Mouse (Mus musculus) lung, embryonic 16.5 days (tissue): Measurements from ENCODE around the gene Map7d1. TPM values are rescaled to one million over a fixed set of nuclear protein-coding genes. Genes with fewer than 3 reads are reported as not detected.
"Not testable (repeated sequence)": the region's sequence is repeated elsewhere in the genome, so short reads cannot be mapped to it uniquely, and the experiment has no call there.

Source experiments
- ATAC-seq: fragments of 200-750 bp; cut with Nextera tagmentation; 2 replicates; pipeline ENCODE4 v1.8.0; 2017; ENCODE audit warnings: low read depth, mild to moderate bottlenecking, moderate library complexity
- H3K27ac ChIP-seq: fragments of 300-500 bp; sonication (generic); 2 replicates; pipeline ENCODE4 v1.5.1; 2014; ENCODE audit warnings: mild to moderate bottlenecking, control low read depth, low read length
- H3K27me3 ChIP-seq: fragments of 300-500 bp; sonication (generic); 2 replicates; pipeline ENCODE4 v1.6.1; 2014; ENCODE audit warnings: low read depth, low read length, mixed read lengths; ENCODE audit not compliant: control insufficient read depth, insufficient read depth
- H3K36me3 ChIP-seq: fragments of 300-500 bp; sonication (generic); 2 replicates; pipeline ENCODE4 v1.6.1; 2014; ENCODE audit warnings: low read length; ENCODE audit not compliant: control insufficient read depth, insufficient read depth
- H3K4me1 ChIP-seq: fragments of 300-500 bp; sonication (generic); replicated peaks from 2 replicates; pipeline ENCODE4 v1.6.1; 2014; ENCODE audit warnings: low read length, mixed read lengths; ENCODE audit not compliant: control insufficient read depth, insufficient read depth
- H3K4me2 ChIP-seq: fragments of 300-500 bp; sonication (generic); 2 replicates; pipeline ENCODE4 v1.6.1; 2014; ENCODE audit warnings: low read depth, low read length, control low read depth
- H3K4me3 ChIP-seq: fragments of 300-500 bp; sonication (generic); 2 replicates; pipeline ENCODE4 v1.5.1; 2014; ENCODE audit warnings: mild to moderate bottlenecking, low read length, control low read depth
- H3K9ac ChIP-seq: fragments of 300-500 bp; sonication (generic); 2 replicates; pipeline ENCODE4 v1.6.1; 2014; ENCODE audit warnings: low read length, control low read depth
- H3K9me3 ChIP-seq: fragments of 300-500 bp; sonication (generic); 2 replicates; pipeline ENCODE4 v1.6.1; 2016; ENCODE audit warnings: low read length; ENCODE audit not compliant: control insufficient read depth
- WGBS: fragments of 180-500 bp; shearing (Covaris S2); extraction: QIAGEN DNeasy Blood & Tissue Kit; methylation state at CpG from one replicate; pipeline ENCODE4 v1.1.7; 2014; 5-methylcytosine and 5-hydroxymethylcytosine counted together
- polyA plus RNA-seq: library from polyadenylated mRNA; unstranded; fragments of >200 nt; fragmentation: Nextera tagmentation; extraction: Ambion mirVana; gene quantifications from 2 replicates; pipeline ENCODE4 v1.2.1, GENCODE M21; 2015

Gene Map7d1
- polyA plus RNA-seq, 1 experiment from 2014 or later: 26.9 TPM

- H3K36me3 ChIP-seq, H3K27ac ChIP-seq, H3K9ac ChIP-seq, H3K4me2 ChIP-seq, ATAC-seq, H3K27me3 ChIP-seq, H3K4me3 ChIP-seq, H3K9me3 ChIP-seq, H3K4me1 ChIP-seq: not testable (repeated sequence)
- WGBS: 73% methylated on average over 3 of the region's 3 CpGs
These were observed 36.6 kb downstream of the Map7d1 start for GRCm38 (mm10) chr4:126219540-126219939.

- Histone ChIP-seq H3K27ac (no peak overlapping the region), H3K4me3 (no peak overlapping the region), H3K4me2 (no peak overlapping the region), H3K4me1 (no peaks in the 10 kb centered on the region), H3K27me3 (no peaks in the 10 kb centered on the region), H3K36me3 (no peaks in the 10 kb centered on the region), H3K9me3 (no peaks in the 10 kb centered on the region), H3K9ac (no peak overlapping the region)
- WGBS: 64% methylated on average over 6 of the region's 6 CpGs
- peak; percentile 66 for ATAC-seq
These were observed 38.4 kb downstream of the Map7d1 start for GRCm38 (mm10) chr4:126217771-126218170.

GRCm38 (mm10) chr4:126207081-126207480, 49.1 kb downstream of the Map7d1 start:
- H3K27me3 ChIP-seq: no peaks in the 10 kb centered on the region
- H3K4me2 ChIP-seq: no peak overlapping the region
- WGBS: 43% methylated on average over 6 of the region's 6 CpGs
- H3K9me3 ChIP-seq: no peaks in the 10 kb centered on the region
- no peak overlapping the region for H3K4me3 ChIP-seq
- H3K27ac ChIP-seq: no peak overlapping the region
- no peak for ATAC-seq
- H3K9ac ChIP-seq: no peak overlapping the region
- H3K36me3 ChIP-seq: no peaks in the 10 kb centered on the region
- H3K4me1 ChIP-seq: 0 out of 2 replicates have a peak, but pooled peaks cover 3% of the 10 kb centered on the region

GRCm38 (mm10) chr4:126205386-126205785, 50.8 kb downstream of the Map7d1 start:
- Histone ChIP-seq H3K9ac (no peak overlapping the region), H3K27me3 (no peaks in the 10 kb centered on the region), H3K9me3 (no peaks in the 10 kb centered on the region), H3K36me3 (no peaks in the 10 kb centered on the region), H3K4me2 (no peak overlapping the region), H3K4me1 (peaks cover 8% of the 10 kb centered on the region), H3K4me3 (no peak overlapping the region), H3K27ac (no peak overlapping the region)
- 48% methylated on average over 1 of the region's 1 CpGs for WGBS
- ATAC-seq: no peak

GRCm38 (mm10) chr4:126204661-126205230, 51.4 kb downstream of the Map7d1 start:
- Histone ChIP-seq H3K9me3 (no peaks in the 10 kb centered on the region), H3K9ac (no peak overlapping the region), H3K36me3 (no peaks in the 10 kb centered on the region), H3K27ac (no peak overlapping the region), H3K4me2 (no peak overlapping the region), H3K4me3 (no peak overlapping the region), H3K27me3 (no peaks in the 10 kb centered on the region), H3K4me1 (peaks cover 14% of the 10 kb centered on the region)
- 61% methylated on average over 12 of the region's 12 CpGs for WGBS
- no peak for ATAC-seq

GRCm38 (mm10) chr4:126204016-126204415, 52.1 kb downstream of the Map7d1 start:
- no peaks in the 10 kb centered on the region for H3K9me3 ChIP-seq
- no peak overlapping the region for H3K4me2 ChIP-seq
- WGBS: 85% methylated on average over 8 of the region's 8 CpGs
- H3K4me1 ChIP-seq: peaks cover 19% of the 10 kb centered on the region
- no peak overlapping the region for H3K27ac ChIP-seq
- H3K9ac ChIP-seq: no peak overlapping the region
- H3K27me3 ChIP-seq: no peaks in the 10 kb centered on the region
- no peaks in the 10 kb centered on the region for H3K36me3 ChIP-seq
- no peak for ATAC-seq
- no peak overlapping the region for H3K4me3 ChIP-seq

GRCm38 (mm10) chr4:126203336-126203895, 52.7 kb downstream of the Map7d1 start:
- Histone ChIP-seq H3K4me1 (peaks cover 25% of the 10 kb centered on the region), H3K4me2 (peak overlapping the region; percentile 62), H3K4me3 (peak overlapping the region; percentile 76), H3K9me3 (no peaks in the 10 kb centered on the region), H3K27me3 (no peaks in the 10 kb centered on the region), H3K27ac (peak overlapping the region; percentile 95), H3K9ac (peak overlapping the region; percentile 68), H3K36me3 (no peaks in the 10 kb centered on the region)
- no peak for ATAC-seq
- 63% methylated on average over 10 of the region's 10 CpGs for WGBS

GRCm38 (mm10) chr4:126202303-126203181, 53.6 kb downstream of the Map7d1 start, which contains the start of gene Thrap3:
TSS of gene Thrap3 (minus strand) at chr4:126202760.
- Histone ChIP-seq H3K4me3 (peak within 1 kb of the TSS; percentile 76), H3K27ac (peak within 1 kb of the TSS; percentile 99), H3K9ac (peak within 1 kb of the TSS; percentile 91), H3K36me3 (no peaks in the 10 kb centered on the region), H3K27me3 (no peaks in the 10 kb centered on the region), H3K4me1 (peaks cover 33% of the 10 kb centered on the region), H3K4me2 (peak within 1 kb of the TSS; percentile 82), H3K9me3 (no peaks in the 10 kb centered on the region)
- under 1% methylated on average over 74 of the region's 75 CpGs for WGBS
- ATAC-seq: peak; percentile 98
